Mouse (Mus musculus): Measurements from ENCODE around the gene Cdca7. TPM values are rescaled to one million over a fixed set of nuclear protein-coding genes. Genes with fewer than 3 reads are reported as not detected.

Gene Cdca7
- polyA plus RNA-seq, 1 experiment: 5.1 TPM

- no peak overlapping the region for H3K4me2 ChIP-seq (ENCODE audit: low read depth)
- H3ac ChIP-seq (ENCODE audit: control insufficient read depth, insufficient read length): no peak overlapping the region
- TF ChIP-seq MAX (IDR thresholded peaks at IDR 0.05; ENCODE audit: low read depth) (no peak), USF1 (IDR thresholded peaks at IDR 0.05; ENCODE audit: low read depth) (no peak), E2F4 (IDR thresholded peaks at IDR 0.05; ENCODE audit: insufficient read depth) (no peak), MYOG (IDR thresholded peaks at IDR 0.05; ENCODE audit: control insufficient read depth in 1 of 3, insufficient read depth in 1 of 3, insufficient read length in 2 of 3, low read depth in 2 of 3) (no peak), POLR2AphosphoS2 (IDR thresholded peaks at IDR 0.05; ENCODE audit: insufficient read length, low read depth) (no peak), CEBPB (IDR thresholded peaks at IDR 0.05; ENCODE audit: insufficient read depth, poor library complexity, severe bottlenecking) (no peak), SRF (IDR thresholded peaks at IDR 0.05; ENCODE audit: control insufficient read depth, insufficient read length, low read depth) (no peak), TCF12 (IDR thresholded peaks at IDR 0.05; ENCODE audit: insufficient read depth, poor library complexity, severe bottlenecking) (no peak), REST (IDR thresholded peaks at IDR 0.05; ENCODE audit: insufficient read depth, insufficient read length) (no peak)
- H3K27me3 ChIP-seq (ENCODE audit: control insufficient read depth, insufficient read depth, insufficient read length): no peaks in the 10 kb centered on the region
- no peak overlapping the region for H3K4me3 ChIP-seq
- no peaks in the 10 kb centered on the region for H3K36me3 ChIP-seq (ENCODE audit: control insufficient read depth, insufficient read depth)
- H3K79me2 ChIP-seq (ENCODE audit: control insufficient read depth, insufficient read depth): no peaks in the 10 kb centered on the region
Observed at GRCm38 (mm10) chr2:72535889-72536288, 59.9 kb downstream of the Cdca7 start.

Other genes with a start within 250 kb of the Cdca7 start
- gene Map3k20, start 190.5 kb upstream of the Cdca7 start, polyA plus RNA-seq (2012; fragmentation: generic; extraction: Trizol): 13.7 TPM